Mouse (Mus musculus): ENCODE measurements around the gene Sdk2.

Sdk2 gene

GRCm38 (mm10) chr11:114066951-114067762 lies at the start of gene Sdk2:
Gene Sdk2, minus strand, starts transcription at chr11:114067046.
- no peak for DNase-seq (ENCODE audit: low spot score in 2 of 2)

GRCm38 (mm10) chr11:114115077-114115476 lies 48.2 kb upstream of the Sdk2 start:
- no peak for DNase-seq (ENCODE audit: low spot score in 2 of 2)

- DNase-seq (ENCODE audit: low spot score in 2 of 2) = no peak
These were observed 47.8 kb upstream of the Sdk2 start for GRCm38 (mm10) chr11:114114674-114115073.

- DNase-seq (ENCODE audit: low spot score in 2 of 2) = no peak
These were observed 44.0 kb upstream of the Sdk2 start for GRCm38 (mm10) chr11:114110851-114111250.

- DNase-seq (ENCODE audit: low spot score in 2 of 2) = no peak
These were observed 26.8 kb upstream of the Sdk2 start for GRCm38 (mm10) chr11:114093636-114094035.

- no peak for DNase-seq (ENCODE audit: low spot score in 2 of 2)
These were observed 26.3 kb upstream of the Sdk2 start for GRCm38 (mm10) chr11:114093175-114093574.

GRCm38 (mm10) chr11:114080606-114081005 lies 13.8 kb upstream of the Sdk2 start:
- no peak for DNase-seq (ENCODE audit: low spot score in 2 of 2)

GRCm38 (mm10) chr11:114072644-114073043 lies 5.8 kb upstream of the Sdk2 start:
- DNase-seq (ENCODE audit: low spot score in 2 of 2) = no peak

- no peak for DNase-seq (ENCODE audit: low spot score in 2 of 2)
These were observed 5.2 kb upstream of the Sdk2 start for GRCm38 (mm10) chr11:114071998-114072397.

GRCm38 (mm10) chr11:114070881-114071280 lies 4.0 kb upstream of the Sdk2 start:
- DNase-seq (ENCODE audit: low spot score in 2 of 2) = no peak

- DNase-seq (ENCODE audit: low spot score in 2 of 2) = no peak
These were observed 3.3 kb upstream of the Sdk2 start for GRCm38 (mm10) chr11:114070131-114070530.

GRCm38 (mm10) chr11:114068390-114068789 lies 1.5 kb upstream of the Sdk2 start:
- DNase-seq (ENCODE audit: low spot score in 2 of 2) = peak; percentile 25 to 67

- peak in 1 of 2 experiments; percentile 62 for DNase-seq (ENCODE audit: low spot score in 2 of 2)
These were observed 522 bp downstream of the Sdk2 start for GRCm38 (mm10) chr11:114066098-114066950.

GRCm38 (mm10) chr11:114065596-114065995 lies 1.2 kb downstream of the Sdk2 start:
- DNase-seq (ENCODE audit: low spot score in 2 of 2) = no peak

GRCm38 (mm10) chr11:114064871-114065388 lies 1.9 kb downstream of the Sdk2 start:
- DNase-seq (ENCODE audit: low spot score in 2 of 2) = peak in 1 of 2 experiments; percentile 64

GRCm38 (mm10) chr11:114061946-114062345 lies 4.9 kb downstream of the Sdk2 start:
- no peak for DNase-seq (ENCODE audit: low spot score in 2 of 2)

GRCm38 (mm10) chr11:114061265-114061664 lies 5.6 kb downstream of the Sdk2 start:
- DNase-seq (ENCODE audit: low spot score in 2 of 2) = no peak

- DNase-seq (ENCODE audit: low spot score in 2 of 2) = no peak
These were observed 10.5 kb downstream of the Sdk2 start for GRCm38 (mm10) chr11:114056351-114056750.

GRCm38 (mm10) chr11:114054581-114055315 lies 12.1 kb downstream of the Sdk2 start:
- DNase-seq (ENCODE audit: low spot score in 2 of 2) = no peak

- DNase-seq (ENCODE audit: low spot score in 2 of 2) = no peak
These were observed 15.5 kb downstream of the Sdk2 start for GRCm38 (mm10) chr11:114051361-114051760.

GRCm38 (mm10) chr11:114050511-114050910 lies 16.3 kb downstream of the Sdk2 start:
- no peak for DNase-seq (ENCODE audit: low spot score in 2 of 2)

GRCm38 (mm10) chr11:114047887-114048331 lies 18.9 kb downstream of the Sdk2 start:
- DNase-seq (ENCODE audit: low spot score in 2 of 2) = no peak
